Mouse (Mus musculus) ZHBTc4 (cell line): ENCODE data around the gene Gtf2f1.

Experiments
- DNase-seq: peaks from one replicate; pipeline ENCODE4 v3.0.0-alpha.2; 2011; ENCODE audit warnings: low read depth, low spot score

Gene Gtf2f1

GRCm38 (mm10) chr17:57007137-57007905 lies 3.8 kb downstream of the Gtf2f1 start:
- peak; percentile 86 for DNase-seq

- DNase-seq = no peak
Observed at GRCm38 (mm10) chr17:57003994-57004393, 7.1 kb downstream of the Gtf2f1 start.

GRCm38 (mm10) chr17:57001228-57001627 lies 9.9 kb downstream of the Gtf2f1 start:
- no peak for DNase-seq

- DNase-seq = no peak
Observed at GRCm38 (mm10) chr17:56999968-57000609, 11.0 kb downstream of the Gtf2f1 start, which contains the start of gene Pspn. Gene Pspn, minus strand, starts transcription at chr17:57000018.

- no peak for DNase-seq
Observed at GRCm38 (mm10) chr17:56999414-56999813, 11.7 kb downstream of the Gtf2f1 start.

- DNase-seq = peak; percentile 100
Observed at GRCm38 (mm10) chr17:56997029-56997667, 13.9 kb downstream of the Gtf2f1 start, which contains the start of gene Alkbh7. Gene Alkbh7, plus strand, starts transcription at chr17:56997339.

- DNase-seq = no peak
Observed at GRCm38 (mm10) chr17:56996506-56996905, 14.6 kb downstream of the Gtf2f1 start.

GRCm38 (mm10) chr17:56995046-56995445 lies 16.0 kb downstream of the Gtf2f1 start:
- DNase-seq = no peak

GRCm38 (mm10) chr17:56990966-56991365 lies 20.1 kb downstream of the Gtf2f1 start:
- DNase-seq = no peak

- peak; percentile 98 for DNase-seq
Observed at GRCm38 (mm10) chr17:56990115-56990746, 20.9 kb downstream of the Gtf2f1 start, which contains the start of gene Clpp. Gene Clpp, plus strand, starts transcription at chr17:56990305.

- DNase-seq = peak; percentile 92
Observed at GRCm38 (mm10) chr17:56989467-56990114, 21.5 kb downstream of the Gtf2f1 start.

GRCm38 (mm10) chr17:56988921-56989430 lies 22.1 kb downstream of the Gtf2f1 start:
- no peak for DNase-seq

- no peak for DNase-seq
Observed at GRCm38 (mm10) chr17:56988441-56988840, 22.6 kb downstream of the Gtf2f1 start.

- DNase-seq = no peak
Observed at GRCm38 (mm10) chr17:56986105-56986805, 24.8 kb downstream of the Gtf2f1 start.

- DNase-seq = no peak
Observed at GRCm38 (mm10) chr17:56985656-56986055, 25.4 kb downstream of the Gtf2f1 start.

GRCm38 (mm10) chr17:56984886-56985285 lies 26.2 kb downstream of the Gtf2f1 start:
- DNase-seq = no peak

- DNase-seq = no peak
Observed at GRCm38 (mm10) chr17:56982013-56982412, 29.1 kb downstream of the Gtf2f1 start, which contains the start of gene Acer1. Gene Acer1, minus strand, starts transcription at chr17:56982126.

GRCm38 (mm10) chr17:56981049-56981448 lies 30.0 kb downstream of the Gtf2f1 start:
- DNase-seq = no peak

GRCm38 (mm10) chr17:56979524-56979923 lies 31.6 kb downstream of the Gtf2f1 start:
- DNase-seq = no peak
